Mouse (Mus musculus) stomach, postnatal 0 days (tissue): ENCODE data around the gene B9d2. TPM values are rescaled to one million over a fixed set of nuclear protein-coding genes. Genes with fewer than 3 reads are reported as not detected.

ENCODE experiments used
- ATAC-seq: fragments of 200-750 bp; cut with Nextera tagmentation; 2 replicates; pipeline ENCODE4 v1.8.0; 2017; ENCODE audit not compliant: low FRiP score, low TSS enrichment
- DNase-seq: peaks from one replicate; pipeline ENCODE4 v3.0.0-alpha.2; 2016; ENCODE audit warnings: low spot score
- H3K27ac ChIP-seq: fragments of 300-500 bp; sonication (generic); replicated peaks from 2 replicates; pipeline ENCODE4 v1.5.1; 2014; ENCODE audit warnings: mild to moderate bottlenecking, control low read depth
- H3K27me3 ChIP-seq: fragments of 300-500 bp; sonication (generic); 2 replicates; pipeline ENCODE4 v1.6.1; 2014; ENCODE audit warnings: low read length; ENCODE audit not compliant: control insufficient read depth, insufficient read depth
- H3K36me3 ChIP-seq: fragments of 300-500 bp; sonication (generic); 2 replicates; pipeline ENCODE4 v1.6.1; 2014; ENCODE audit warnings: low read length, mixed read lengths; ENCODE audit not compliant: control insufficient read depth, insufficient read depth
- H3K4me1 ChIP-seq: fragments of 300-500 bp; sonication (generic); replicated peaks from 2 replicates; pipeline ENCODE4 v1.6.1; 2014; ENCODE audit warnings: antibody characterized with exemption; ENCODE audit not compliant: control insufficient read depth, insufficient read depth
- H3K4me2 ChIP-seq: fragments of 300-500 bp; sonication (generic); replicated peaks from 2 replicates; pipeline ENCODE4 v1.6.1; 2014; ENCODE audit warnings: low read depth, mild to moderate bottlenecking, control low read depth, moderate library complexity
- H3K4me3 ChIP-seq: fragments of 300-500 bp; sonication (generic); 2 replicates; pipeline ENCODE4 v1.5.1; 2014; ENCODE audit warnings: low read depth, low read length, control low read depth
- H3K9ac ChIP-seq: fragments of 300-500 bp; sonication (generic); 2 replicates; pipeline ENCODE4 v1.6.1; 2014; ENCODE audit warnings: mild to moderate bottlenecking, low read length, control low read depth, mixed read lengths
- H3K9me3 ChIP-seq: fragments of 300-500 bp; sonication (generic); 2 replicates; pipeline ENCODE4 v1.6.1; 2016; ENCODE audit warnings: low read length; ENCODE audit not compliant: control insufficient read depth
- CTCF ChIP-seq: IDR thresholded peaks from 2 replicates; pipeline ENCODE4 v1.5.1; 2016; ENCODE audit warnings: antibody characterized with exemption, low read depth, mild to moderate bottlenecking, moderate library complexity
- EP300 ChIP-seq: optimal IDR thresholded peaks from 2 replicates; pipeline ENCODE3; 2016; ENCODE audit warnings: antibody characterized with exemption
- WGBS: fragments of 180-500 bp; shearing (Covaris S2); extraction: QIAGEN DNeasy Blood & Tissue Kit; methylation state at CpG from one replicate; pipeline ENCODE4 v1.1.7; 2014; 5-methylcytosine and 5-hydroxymethylcytosine counted together
- polyA plus RNA-seq: library from polyadenylated mRNA; unstranded; fragments of >200 nt; fragmentation: Nextera tagmentation; extraction: Ambion mirVana; gene quantifications from 2 replicates; pipeline ENCODE4 v1.2.1, GENCODE M21; 2015

B9d2 gene
- polyA plus RNA-seq, 1 experiment from 2014 or later = 11.6 TPM

- Histone ChIP-seq H3K27ac (no peak overlapping the region), H3K9ac (no peak overlapping the region)
These were observed 3.0 kb downstream of the B9d2 start for GRCm38 (mm10) chr7:25683474-25684180.

GRCm38 (mm10) chr7:25684659-25685058 is 4.1 kb downstream of the B9d2 start:
- peaks cover 6% of the 10 kb centered on the region for H3K4me1 ChIP-seq
- no peaks in the 10 kb centered on the region for H3K36me3 ChIP-seq
- TF ChIP-seq EP300 = no peak
- TF ChIP-seq CTCF = no peak
- no peak overlapping the region for H3K4me2 ChIP-seq
- WGBS = 88% methylated on average over 6 of the region's 6 CpGs
- H3K9ac ChIP-seq = no peak overlapping the region
- no peak overlapping the region for H3K27ac ChIP-seq
- no peak for ATAC-seq
- H3K9me3 ChIP-seq = no peaks in the 10 kb centered on the region
- no peak for DNase-seq
- H3K27me3 ChIP-seq = no peaks in the 10 kb centered on the region
- H3K4me3 ChIP-seq = no peak overlapping the region

More at GRCm38 (mm10) chr7:25683474-25684180, 3.0 kb downstream of the B9d2 start:
- Histone ChIP-seq H3K4me2 (no peak overlapping the region), H3K36me3 (no peaks in the 10 kb centered on the region), H3K4me1 (peaks cover 6% of the 10 kb centered on the region), H3K4me3 (no peak overlapping the region), H3K9me3 (no peaks in the 10 kb centered on the region), H3K27me3 (no peaks in the 10 kb centered on the region)
- no peak for ATAC-seq
- no peak for TF ChIP-seq CTCF
- TF ChIP-seq EP300 = no peak
- 48% methylated on average over 7 of the region's 7 CpGs for WGBS
- no peak for DNase-seq

- ATAC-seq (no peak), DNase-seq (no peak)
- Histone ChIP-seq H3K9me3 (no peaks in the 10 kb centered on the region), H3K4me2 (peak overlapping the region; percentile 89), H3K4me1 (peaks cover 6% of the 10 kb centered on the region), H3K27ac (no peak overlapping the region), H3K9ac (peak overlapping the region; percentile 79; the same call in 1 of the 2 replicates), H3K27me3 (no peaks in the 10 kb centered on the region), H3K36me3 (no peaks in the 10 kb centered on the region), H3K4me3 (peak overlapping the region; percentile 73; the same call in 1 of the 2 replicates)
- TF ChIP-seq CTCF (no peak), EP300 (no peak)
- WGBS = 76% methylated on average over 21 of the region's 21 CpGs
These were observed 5.4 kb downstream of the B9d2 start for GRCm38 (mm10) chr7:25685926-25686470.

GRCm38 (mm10) chr7:25686680-25687531 is 6.3 kb downstream of the B9d2 start, which contains the start of gene Tgfb1:
Gene Tgfb1 (plus strand): TSS chr7:25687002.
- peak; percentile 39 for ATAC-seq
- peak within 1 kb of the TSS; percentile 79 for H3K9ac ChIP-seq
- H3K4me1 ChIP-seq = peaks cover 3% of the 10 kb centered on the region
- no peaks in the 10 kb centered on the region for H3K9me3 ChIP-seq
- peak; percentile 74 for DNase-seq
- no peak for TF ChIP-seq EP300
- TF ChIP-seq CTCF = peak; percentile 77
- peak within 1 kb of the TSS; percentile 89 for H3K4me2 ChIP-seq
- peak within 1 kb of the TSS; percentile 84 for H3K27ac ChIP-seq
- peak within 1 kb of the TSS; percentile 73 for H3K4me3 ChIP-seq
- no peaks in the 10 kb centered on the region for H3K36me3 ChIP-seq
- H3K27me3 ChIP-seq = no peaks in the 10 kb centered on the region
- under 1% methylated on average over 46 of the region's 69 CpGs for WGBS

GRCm38 (mm10) chr7:25687811-25688401 is 7.3 kb downstream of the B9d2 start:
- peak overlapping the region; percentile 79 for H3K9ac ChIP-seq
- no peak for TF ChIP-seq EP300
- TF ChIP-seq CTCF = peak; percentile 45
- WGBS = under 1% methylated on average over 45 of the region's 47 CpGs
- peak overlapping the region; percentile 73 for H3K4me3 ChIP-seq
- peak overlapping the region; percentile 84 for H3K27ac ChIP-seq
- H3K4me2 ChIP-seq = peak overlapping the region; percentile 89
- no peaks in the 10 kb centered on the region for H3K9me3 ChIP-seq
- H3K36me3 ChIP-seq = no peaks in the 10 kb centered on the region
- ATAC-seq (no peak), DNase-seq (peak; percentile 50)
- no peaks in the 10 kb centered on the region for H3K27me3 ChIP-seq
- peaks cover 3% of the 10 kb centered on the region for H3K4me1 ChIP-seq
